Mouse (Mus musculus) urinary bladder, postnatal 14 days (tissue): Measurements from ENCODE around the gene Tob1.

Experiments used
- DNase-seq: peaks from one replicate; pipeline ENCODE4 v3.0.0; 2021; ENCODE audit warnings: low spot score

Gene Tob1

DNA sequence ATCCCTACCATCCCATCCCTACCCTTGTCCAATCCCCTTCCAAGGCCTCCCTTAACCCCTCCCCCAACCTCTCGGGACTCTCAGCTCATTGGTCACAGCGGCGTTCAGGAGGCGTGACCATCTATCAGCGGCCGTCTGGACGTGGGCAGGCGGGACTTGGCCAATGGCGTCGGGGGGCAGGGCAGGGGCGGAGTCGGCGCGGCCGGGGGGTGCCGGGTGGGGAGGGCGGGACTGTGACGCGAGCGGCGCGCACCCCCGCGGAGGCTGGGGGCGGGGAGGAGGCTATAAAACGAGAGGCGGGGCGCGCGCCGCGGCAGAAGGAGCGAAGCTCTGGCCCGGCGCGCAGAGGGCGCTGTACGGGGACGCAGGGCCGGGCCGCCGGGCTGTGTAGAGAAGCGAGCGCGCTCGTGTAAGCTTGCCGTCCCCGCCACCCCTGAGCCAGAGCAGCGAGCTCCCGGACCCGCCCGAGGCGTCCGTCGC is at the start of gene Tob1:
Gene Tob1 (plus strand): TSS at position 331 of the 480 bp plus-strand sequence.
- DNase-seq, result peak; percentile 98

DNA sequence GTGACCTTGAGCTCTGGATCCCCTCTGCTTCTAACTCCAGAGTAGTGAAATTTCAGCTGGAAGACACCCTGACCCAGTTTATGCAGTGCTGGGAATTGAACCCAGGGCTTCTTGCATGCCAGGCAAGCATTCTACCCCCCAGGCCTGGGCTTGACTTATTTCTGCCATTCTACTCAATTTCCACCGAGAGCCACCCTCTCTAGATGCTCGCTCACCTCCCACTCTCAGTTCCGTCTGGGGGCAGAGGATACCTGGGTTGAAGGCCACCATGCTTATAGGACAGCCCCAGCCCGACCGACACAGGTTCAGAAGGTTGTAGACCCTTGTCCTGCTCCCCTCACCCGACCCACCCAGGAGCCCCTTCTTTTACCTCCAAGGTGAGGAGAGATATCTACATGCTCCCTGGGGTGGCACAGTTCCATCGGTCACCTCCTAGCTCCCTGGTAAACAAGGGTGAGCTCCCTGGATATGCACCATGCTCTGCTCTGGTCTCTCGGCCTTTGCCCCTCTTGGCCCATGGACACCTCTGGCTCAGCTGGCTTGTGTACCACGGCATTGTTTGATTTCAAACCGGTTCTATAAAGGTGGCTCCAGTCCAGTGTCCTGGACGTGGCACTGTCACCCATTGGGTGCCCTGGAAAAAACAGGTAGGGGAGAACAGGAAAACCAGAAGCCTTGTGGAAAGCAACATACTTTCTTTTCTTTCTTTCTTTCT is 49.2 kb upstream of the Tob1 start:
- peak; percentile 71 for DNase-seq

DNA sequence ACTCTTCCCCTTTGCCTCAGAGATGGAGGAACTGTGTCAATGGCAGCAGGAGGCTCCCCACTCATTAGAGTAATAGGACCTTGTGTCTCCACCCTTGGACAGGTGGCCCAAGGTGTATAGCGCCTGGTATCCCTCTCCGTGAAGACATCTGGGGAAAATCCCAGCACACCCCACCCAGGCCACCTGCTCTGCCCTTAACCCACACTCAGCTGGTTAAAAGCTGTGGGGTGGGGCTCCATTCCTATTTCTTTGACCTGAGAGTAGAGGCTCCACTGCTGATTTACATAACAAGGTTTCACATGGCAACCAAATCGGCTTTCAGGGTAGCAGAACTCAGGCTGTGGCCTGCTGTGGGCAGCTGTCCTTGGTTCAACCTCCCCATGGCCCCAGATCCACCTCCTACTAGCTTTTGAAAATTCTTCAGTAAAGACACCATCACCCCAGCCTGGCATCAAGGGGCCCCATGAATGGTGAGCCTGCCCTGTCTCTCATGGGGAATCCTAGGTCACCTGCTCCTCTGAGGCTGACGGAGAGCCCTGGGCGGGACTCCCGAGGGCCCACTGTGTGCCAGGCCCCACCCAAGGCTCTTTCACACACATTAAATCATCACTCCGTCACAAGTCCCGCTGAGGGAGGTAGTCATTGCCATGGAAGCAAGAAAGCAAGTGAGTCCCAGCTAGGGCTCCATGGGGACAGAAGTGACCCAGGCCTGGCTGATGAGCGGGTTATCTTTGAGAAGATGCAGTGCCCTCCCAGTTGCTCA is 48.1 kb upstream of the Tob1 start:
- peak; percentile 41 for DNase-seq

DNA sequence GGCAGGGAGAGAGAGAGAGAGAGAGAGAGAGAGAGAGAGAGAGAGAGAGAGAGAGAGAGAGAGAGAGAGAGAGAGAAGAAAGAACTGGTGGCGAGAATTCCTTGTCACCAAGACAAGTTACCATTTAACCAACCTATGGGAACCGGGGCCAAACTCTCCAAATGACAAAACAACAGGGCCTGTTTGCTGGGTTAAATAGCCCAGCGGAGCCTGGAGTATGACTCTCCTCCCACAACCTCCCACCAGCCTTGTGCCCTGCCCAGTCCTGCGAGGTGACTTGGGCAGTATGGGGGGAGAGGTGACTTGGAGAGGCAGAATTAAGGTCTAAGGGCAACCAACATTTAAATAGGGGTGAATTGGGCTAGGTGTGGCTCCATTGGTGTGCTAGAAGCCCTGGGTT is 45.5 kb upstream of the Tob1 start:
- DNase-seq, result no peak

DNA sequence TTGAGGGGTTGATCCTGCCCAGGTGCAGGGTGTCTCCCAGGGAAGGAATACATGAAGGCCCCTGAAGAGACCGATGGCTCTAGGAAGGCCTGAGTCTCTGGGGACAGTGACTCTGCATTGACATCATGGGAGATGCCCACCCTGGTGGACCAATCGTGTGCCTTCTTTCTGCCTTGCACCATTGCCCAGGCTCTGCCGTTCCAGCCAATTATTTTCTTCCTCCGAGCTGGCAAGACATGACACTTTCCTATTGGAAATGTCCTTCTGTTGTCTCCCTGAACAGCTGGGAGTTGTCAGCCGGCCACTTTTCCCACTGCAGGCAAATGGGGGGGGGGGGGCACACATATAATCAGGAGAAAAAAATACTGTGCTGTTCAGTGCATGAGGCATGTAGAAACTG is 43.0 kb upstream of the Tob1 start:
- DNase-seq, result no peak

DNA sequence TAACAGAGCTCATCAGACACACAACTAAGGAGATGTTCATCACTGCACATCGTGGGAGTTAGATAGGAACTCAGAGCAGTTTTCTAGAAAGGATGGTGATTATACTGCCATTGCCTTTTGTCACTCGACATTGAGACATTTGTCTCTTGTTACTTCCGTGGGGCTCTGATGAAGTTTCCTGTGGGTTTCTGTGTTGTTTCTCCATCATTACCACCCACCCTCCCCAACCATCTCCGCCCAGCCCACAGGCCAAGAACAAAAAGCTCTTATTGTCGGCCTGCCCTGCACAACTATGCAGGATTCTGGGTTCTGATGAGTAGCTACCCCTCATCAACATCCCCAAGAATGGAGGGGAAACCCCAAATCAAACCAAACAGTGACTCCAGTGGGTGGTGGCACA is 41.7 kb upstream of the Tob1 start:
- no peak for DNase-seq

DNA sequence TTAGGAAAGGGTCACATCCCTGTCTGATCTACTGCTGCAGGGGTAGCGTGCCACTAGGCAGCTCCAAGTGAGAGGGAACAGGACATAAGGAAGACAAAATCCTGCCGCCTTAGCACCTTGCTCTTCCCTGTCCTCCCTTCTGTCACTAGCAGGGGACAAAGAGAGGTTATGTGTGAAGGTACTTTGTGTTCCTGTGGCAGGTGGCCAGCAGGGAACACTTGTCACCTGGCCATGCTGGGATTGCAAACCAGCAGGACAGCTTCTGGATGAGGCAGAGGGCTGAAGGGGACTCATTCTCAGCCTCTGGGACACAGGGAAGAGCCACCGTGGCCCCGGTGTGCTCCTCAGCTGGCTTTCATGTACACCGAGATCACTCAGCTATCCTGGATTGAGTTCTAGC is 39.6 kb upstream of the Tob1 start:
- peak; percentile 41 for DNase-seq

DNA sequence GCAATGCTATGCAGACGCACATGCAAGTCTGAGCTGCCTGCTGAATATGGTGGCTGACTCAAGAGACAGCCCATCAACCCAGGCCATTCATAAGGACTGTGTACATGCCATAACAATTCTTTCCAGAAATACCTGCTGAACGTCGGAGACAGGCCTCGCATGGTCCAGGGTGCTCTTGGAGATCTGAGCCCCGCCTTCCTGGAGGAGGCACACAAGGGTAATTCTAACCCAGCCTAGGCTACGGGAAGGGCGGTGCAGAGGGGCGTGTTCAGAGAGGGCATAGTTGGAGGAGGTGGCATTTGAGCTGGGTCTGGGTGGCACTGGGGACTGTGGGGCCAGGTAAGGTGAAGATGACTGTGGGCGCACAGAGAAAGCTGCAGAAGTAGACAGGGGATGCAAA is 39.1 kb upstream of the Tob1 start:
- DNase-seq, result peak; percentile 49

DNA sequence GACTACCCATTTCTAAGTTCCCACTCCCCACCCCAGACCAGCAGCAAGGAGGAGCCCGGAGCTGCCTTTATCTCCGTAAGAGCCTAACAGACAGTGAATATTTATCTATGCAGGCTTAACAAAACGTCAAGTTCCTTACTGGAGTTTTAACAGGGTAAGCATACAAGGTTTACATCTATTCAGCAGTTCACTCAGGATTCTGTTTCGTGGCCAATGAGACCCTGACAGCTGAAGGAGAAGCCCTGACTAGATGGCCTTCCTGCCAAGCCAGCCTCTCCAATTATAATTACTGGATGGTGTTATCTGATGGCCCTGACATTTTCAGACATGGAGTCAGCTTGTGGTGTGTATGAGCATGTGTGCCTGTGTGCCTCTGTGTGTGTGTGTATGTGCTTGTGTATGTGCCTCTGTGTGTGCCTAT is 37.5 kb upstream of the Tob1 start:
- no peak for DNase-seq

DNA sequence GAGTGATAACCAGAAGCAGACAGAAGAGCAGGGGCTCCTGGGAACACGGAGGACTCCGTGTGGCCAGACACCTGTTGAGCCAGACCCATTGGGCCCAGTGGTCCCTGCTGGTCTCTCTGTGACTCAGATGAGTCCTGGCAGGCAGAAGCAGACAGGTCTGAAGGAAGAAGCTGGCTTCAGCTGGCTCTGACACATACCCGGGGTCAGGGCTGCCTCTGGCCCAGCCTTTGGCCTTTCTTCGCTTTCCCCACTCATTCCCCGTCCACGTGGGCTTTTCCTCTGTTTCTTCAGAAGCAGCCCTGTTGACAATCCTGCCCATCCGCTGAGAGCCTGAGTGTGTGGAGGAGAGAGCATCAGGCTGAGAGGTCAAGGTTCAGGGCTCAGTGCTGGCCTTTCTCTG is 36.0 kb upstream of the Tob1 start:
- DNase-seq, result no peak

DNA sequence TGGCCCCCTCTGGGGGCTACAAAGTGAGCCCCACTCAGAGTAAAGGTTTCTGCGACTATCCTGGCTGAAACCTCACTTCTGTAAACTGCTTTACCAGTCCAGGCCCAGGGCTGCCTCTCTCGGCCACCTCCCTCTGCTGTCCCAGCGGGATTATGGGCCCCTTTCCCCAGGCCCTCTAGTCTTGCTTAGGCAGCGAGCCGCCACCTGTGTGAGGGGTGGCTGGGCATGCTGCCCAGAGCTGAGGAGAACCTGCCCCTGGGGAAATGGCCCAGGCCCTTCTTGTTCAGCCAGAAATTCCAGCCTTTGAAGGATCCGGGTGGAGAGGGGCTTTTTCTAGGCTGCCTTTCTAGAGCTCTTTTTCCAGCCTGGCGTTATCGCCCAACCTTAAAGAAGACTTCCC is 35.6 kb upstream of the Tob1 start:
- peak; percentile 68 for DNase-seq

DNA sequence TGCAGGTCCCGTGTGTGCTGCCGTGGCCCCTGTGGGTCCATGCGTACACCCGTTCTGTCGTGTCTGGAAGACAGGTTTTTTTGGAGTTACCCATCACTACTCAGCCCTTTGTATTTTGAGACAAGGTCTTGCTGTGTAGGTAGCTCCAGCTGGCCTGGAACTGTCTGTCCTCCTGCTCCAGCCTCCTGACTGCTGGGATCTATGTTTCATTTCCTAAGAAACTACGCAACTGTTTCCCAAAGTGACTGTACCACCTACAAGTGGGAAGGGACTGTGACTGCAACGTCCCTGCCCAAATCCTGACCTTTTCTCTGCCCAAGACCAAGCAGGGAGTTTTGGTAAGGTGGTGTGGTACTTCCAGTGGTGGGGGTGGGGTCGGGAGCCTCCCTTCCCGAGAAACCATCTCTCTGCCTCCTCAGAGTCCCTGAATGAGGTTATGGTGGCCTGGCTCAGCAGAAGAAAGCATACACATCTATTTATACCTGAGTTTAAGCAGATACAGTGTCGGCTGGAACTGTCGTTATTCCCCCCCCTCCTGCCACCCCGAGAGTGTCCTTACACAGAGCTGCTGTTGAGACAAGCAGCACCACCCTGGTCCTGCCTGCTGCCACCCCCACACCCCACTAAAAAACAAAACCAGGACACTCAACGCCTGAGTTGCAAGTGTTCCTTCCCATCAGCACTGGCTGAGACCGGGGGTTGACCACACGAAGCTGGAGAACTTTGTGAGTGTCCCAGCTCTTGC is 33.2 kb upstream of the Tob1 start:
- DNase-seq, result no peak

DNA sequence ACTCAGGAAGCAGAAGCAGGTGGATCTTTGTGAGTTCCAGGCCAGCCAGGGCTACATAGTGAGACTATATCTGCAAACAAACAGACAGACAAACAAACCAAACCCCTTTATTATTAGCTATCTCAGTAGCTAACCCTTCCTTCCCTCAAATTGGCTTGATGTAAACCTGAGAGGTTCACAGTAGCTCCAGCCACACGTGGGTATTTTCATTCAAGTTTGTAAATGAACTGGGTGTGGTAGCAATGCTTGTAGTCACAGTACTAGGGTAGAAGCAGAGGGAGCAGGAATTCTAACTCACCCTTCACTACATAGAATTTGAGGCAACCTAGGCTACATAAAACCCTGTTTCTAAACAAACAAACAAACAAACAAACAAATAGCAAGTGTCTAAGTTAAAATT is 31.5 kb upstream of the Tob1 start:
- DNase-seq, result no peak

DNA sequence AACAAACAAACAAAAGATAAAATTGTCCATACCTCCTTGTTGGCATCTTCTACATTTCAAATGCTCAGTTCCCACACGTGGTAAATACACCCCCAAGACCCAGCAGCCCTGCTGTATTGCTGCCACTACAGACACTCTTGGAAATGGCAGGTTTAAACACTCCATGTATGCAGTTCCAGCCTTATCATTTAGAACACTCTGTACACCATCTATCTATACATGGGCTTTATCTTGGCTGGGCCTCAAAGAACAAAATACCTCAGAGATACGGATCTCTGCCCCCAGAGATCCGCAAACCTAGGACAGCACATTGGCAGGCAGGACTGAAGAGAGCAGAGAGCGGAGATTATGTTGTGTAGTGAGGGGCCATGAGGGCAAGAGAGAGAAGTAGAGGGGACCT is 31.1 kb upstream of the Tob1 start:
- DNase-seq, result no peak

DNA sequence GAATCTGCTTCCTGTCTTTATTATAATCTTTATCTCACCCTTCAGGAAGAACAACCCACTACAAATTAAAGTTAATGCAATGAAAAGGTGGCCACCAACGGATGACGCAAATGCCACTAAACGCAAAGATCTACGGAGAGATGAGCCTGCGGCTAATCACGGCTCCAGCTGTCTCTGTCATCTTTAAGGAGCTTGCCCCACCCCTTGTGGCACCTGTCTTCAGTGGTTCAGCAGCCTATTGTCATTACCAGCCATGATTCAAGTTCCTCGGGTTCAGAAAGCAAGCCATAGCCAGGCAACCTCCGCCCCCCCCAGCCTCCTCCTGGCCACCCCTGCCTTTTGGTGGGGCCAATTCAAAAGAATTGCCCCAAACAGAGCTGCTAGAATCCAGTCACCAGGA is 29.6 kb upstream of the Tob1 start:
- no peak for DNase-seq

DNA sequence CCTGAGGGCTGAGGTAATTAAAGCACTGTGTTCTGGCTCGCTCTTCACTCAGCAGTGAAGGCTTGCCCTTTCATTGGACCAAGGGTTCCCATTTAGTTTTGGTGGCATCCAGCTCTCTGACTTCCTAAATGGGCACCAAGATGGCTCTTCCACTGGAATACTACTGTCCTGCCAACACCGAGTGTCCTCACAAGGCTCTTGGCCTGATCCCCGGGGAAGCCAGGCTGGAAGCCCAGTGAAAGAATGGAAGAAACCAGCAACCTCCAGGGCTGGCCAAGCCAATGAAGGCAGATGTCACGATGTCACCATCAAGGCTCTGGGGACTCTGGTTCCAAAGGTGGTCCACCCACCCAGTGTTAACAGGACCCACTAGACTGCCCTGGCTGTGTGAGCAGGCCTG is 28.5 kb upstream of the Tob1 start:
- DNase-seq, result no peak

DNA sequence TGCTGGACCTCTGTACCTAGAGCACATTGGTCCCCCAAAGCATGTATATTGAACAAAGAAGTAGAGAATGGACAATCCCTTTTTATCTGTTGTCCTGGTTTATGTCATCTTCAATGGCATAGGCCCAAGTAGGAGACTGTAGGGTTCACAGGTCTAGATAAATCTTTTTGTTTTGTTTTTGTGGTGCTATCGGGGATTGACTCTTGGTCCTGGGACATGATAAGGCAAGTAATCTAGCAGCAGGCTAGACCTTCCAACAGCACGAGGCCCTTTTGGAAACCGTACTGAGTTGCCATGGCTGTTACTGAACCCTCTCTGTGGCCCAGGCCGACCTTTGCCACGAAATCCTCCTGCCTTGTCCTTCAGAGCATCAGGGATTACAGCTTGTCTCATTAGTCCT is 28.1 kb upstream of the Tob1 start:
- no peak for DNase-seq

DNA sequence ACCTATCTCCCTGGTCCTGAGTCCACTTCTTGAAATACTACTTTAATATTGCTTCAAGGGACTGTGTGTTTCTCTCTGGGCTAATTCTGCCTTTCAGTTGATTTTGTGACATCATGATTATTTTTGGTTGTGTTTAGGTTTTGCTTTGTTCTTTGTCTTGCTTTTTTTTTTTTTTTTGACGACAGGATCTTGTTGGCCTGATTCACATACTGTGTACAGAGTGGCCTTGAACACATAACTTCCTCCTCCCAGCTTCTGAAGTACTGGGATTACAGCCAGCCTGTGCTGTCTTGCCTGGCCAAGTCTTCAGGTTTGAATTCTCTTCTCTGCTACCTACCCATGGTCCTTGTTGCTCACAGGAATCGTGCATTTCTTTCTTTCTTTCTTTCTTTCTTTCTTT is 27.6 kb upstream of the Tob1 start:
- DNase-seq, result no peak

DNA sequence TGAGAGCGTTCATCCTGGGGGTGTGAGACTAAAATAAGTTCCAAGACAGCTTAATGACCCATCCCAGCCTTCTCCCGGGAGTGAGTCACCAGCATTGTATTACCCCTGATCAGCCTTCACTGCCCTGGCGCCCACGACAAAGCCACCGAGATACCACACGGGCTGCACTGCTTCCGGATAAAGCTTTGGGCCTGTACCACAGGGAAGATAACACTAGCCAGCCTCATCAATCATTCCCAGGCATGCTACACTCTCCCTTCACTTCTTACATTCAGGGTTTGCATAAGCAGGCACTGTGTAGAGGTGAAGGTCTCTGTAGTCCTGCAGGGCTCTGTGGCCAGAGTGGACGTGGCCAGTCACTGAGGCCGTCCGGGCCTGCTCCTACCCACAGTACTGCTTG is 21.7 kb upstream of the Tob1 start:
- no peak for DNase-seq

DNA sequence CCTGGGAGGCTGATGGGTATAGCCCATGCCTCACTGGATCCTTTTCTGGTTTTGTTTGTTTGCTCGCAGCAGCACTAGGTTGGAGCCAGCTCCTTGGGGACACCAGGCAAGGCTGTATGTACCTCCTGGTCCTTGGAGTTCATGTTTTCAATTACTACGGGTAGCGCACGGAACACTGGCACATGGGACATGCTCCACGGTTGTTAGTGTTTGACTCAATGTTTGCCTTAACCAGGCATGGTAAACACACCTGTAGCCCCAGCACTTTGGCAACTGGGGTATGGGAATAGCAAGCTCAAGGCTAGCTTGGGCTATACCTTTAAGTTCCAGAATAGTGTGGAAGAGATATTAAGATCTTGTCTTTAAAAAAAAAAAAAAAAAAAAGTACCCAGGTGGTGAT is 20.6 kb upstream of the Tob1 start:
- DNase-seq, result no peak

DNA sequence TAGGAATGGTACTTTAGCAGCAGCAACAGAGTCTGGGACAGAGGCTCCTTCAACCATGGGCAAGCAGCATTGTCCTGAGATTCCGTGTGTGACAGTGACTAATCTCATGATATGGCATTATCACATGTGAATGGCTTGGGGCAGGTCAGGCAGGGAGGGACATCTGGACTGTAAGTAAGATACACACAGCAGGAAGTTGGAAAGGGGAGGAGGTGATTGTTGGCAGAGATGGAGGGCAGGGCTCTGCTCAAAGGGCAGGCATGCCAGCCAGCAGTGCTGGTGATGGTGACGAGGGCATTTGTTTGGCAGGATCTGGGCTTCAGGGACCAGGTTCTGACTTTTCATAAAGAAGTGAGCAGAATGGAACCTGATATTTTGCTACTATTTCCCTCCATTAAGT is 18.1 kb upstream of the Tob1 start:
- no peak for DNase-seq

DNA sequence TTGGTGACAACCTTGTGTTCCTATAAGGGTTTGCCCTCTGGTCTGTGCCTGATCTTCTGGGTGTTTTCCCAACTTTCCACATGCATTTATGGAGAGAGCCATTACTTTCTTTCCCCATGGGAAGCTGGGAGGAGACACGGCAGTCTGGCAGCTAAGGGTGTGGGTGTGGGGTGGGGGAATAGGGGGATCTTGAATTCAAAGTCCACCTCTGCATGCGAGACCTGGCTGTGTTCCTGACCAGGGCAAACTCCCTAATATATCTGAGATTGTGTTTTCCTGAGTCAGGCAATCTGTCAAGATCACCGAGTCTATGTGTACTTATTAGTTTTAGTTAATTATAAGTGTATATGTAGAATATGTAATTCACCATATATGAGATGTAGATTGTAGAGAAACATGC is 14.9 kb upstream of the Tob1 start:
- no peak for DNase-seq
